8 mouse cellular contexts compared by ENCODE assay signal in the genomic region with DNA sequence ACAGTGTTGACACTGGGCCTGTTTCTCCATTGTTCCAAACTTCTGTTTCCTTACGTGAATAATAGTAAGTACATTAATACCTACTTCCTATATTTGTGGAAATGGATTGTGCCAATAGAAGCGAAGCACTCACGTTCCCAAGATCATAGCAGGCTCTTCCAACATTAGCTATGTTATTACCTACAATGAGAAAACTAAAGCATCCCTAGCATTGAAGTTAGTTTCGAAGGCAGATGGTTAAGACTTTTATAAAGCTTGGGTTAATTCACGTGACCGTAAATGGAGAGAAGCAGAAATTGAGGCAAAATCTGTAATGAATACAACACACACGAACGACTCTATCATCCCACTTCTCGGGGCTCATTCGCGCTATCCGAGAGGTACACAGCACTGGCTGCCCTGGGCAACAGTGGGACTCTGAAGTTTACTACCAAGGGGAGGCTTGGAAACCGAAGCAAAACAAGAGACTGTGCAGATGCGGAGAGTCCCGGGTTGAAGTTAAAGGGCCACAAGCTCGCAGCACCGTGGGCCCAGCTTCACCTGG. TPM values are rescaled to one million over a fixed set of nuclear protein-coding genes. Genes with fewer than 3 reads are reported as not detected.
DNase-seq lines count a peak whose midpoint lies in the region; ATAC-seq and TF ChIP-seq lines count a peak whose summit lies in the region.

No protein-coding gene starts in this region.

- no peaks in the 10 kb centered on the region for H3K9me3 ChIP-seq in kidney, postnatal 0 days (replicated peaks; ENCODE audit: low read length)
- no peaks in the 10 kb centered on the region for H3K9me3 ChIP-seq in hindbrain, embryonic 13.5 days

- peak overlapping the region; percentile 96 for H3K4me3 ChIP-seq in kidney, postnatal 0 days (replicated peaks; ENCODE audit: low read depth, low read length)
- H3K4me3 ChIP-seq in hindbrain, embryonic 13.5 days: peak overlapping the region; percentile 89

- 1% methylated on average over 17 of the region's 17 CpGs for WGBS in kidney, postnatal 0 days
- WGBS in hindbrain, embryonic 13.5 days: 5% methylated on average over 17 of the region's 17 CpGs

- H3K9ac ChIP-seq in kidney, postnatal 0 days (ENCODE audit: low read depth, low read length): peak overlapping the region; percentile 99
- H3K9ac ChIP-seq in hindbrain, embryonic 13.5 days: peak overlapping the region; percentile 88

- peak overlapping the region; percentile 59 for H3K4me2 ChIP-seq in kidney, postnatal 0 days (ENCODE audit: low read length)
- H3K4me2 ChIP-seq in hindbrain, embryonic 13.5 days: peak overlapping the region; percentile 73

- peaks cover 7% of the 10 kb centered on the region for H3K36me3 ChIP-seq in kidney, postnatal 0 days (ENCODE audit: insufficient read depth, low read length)
- H3K36me3 ChIP-seq in hindbrain, embryonic 13.5 days: peaks cover 5% of the 10 kb centered on the region

- no peaks in the 10 kb centered on the region for H3K27me3 ChIP-seq in kidney, postnatal 0 days (ENCODE audit: insufficient read depth, low read length)
- H3K27me3 ChIP-seq in hindbrain, embryonic 13.5 days: no peaks in the 10 kb centered on the region

- ATAC-seq in kidney, postnatal 0 days (replicated peaks; ENCODE audit: low FRiP score, low read depth): peak; percentile 68
- peak; percentile 78; the same call in 1 of the 2 replicates for ATAC-seq in hindbrain, embryonic 13.5 days (ENCODE audit: low FRiP score)
- peak; percentile 68 for ATAC-seq in megakaryocyte progenitor cell, adult 5-6 weeks (replicated peaks; ENCODE audit: poor library complexity)

- H3K27ac ChIP-seq in kidney, postnatal 0 days: peak overlapping the region; percentile 96
- H3K27ac ChIP-seq in hindbrain, embryonic 13.5 days: peak overlapping the region; percentile 91

- TF ChIP-seq CTCF in kidney, postnatal 0 days (IDR thresholded peaks at IDR 0.05; ENCODE audit: low read depth): no peak

- DNase-seq in kidney, postnatal 0 days (ENCODE audit: low spot score): peak; percentile 59
- no peak for DNase-seq in kidney, postnatal 14 days
- DNase-seq in c-Kit-positive CD71-positive TER-119-positive erythroid progenitor cells, embryonic 14.5 days (ENCODE audit: low spot score): peak; percentile 47
- DNase-seq in urinary bladder, postnatal 14 days (ENCODE audit: low spot score): no peak
- DNase-seq in right cerebral cortex, adult 18-20 months: no peak
- no peak for DNase-seq in thymus, postnatal 14 days

- no peaks in the 10 kb centered on the region for H3K4me1 ChIP-seq in kidney, postnatal 0 days (replicated peaks; ENCODE audit: insufficient read depth, low read length)
- peaks cover 16% of the 10 kb centered on the region for H3K4me1 ChIP-seq in hindbrain, embryonic 13.5 days (replicated peaks)

RNA-seq across cellular contexts. Expression of a gene that starts 0.7 kb away (rescaled TPM):
- 255 and 262 TPM in 2 replicates for polyA plus RNA-seq in kidney, postnatal 0 days (2015; fragmentation: Nextera tagmentation; extraction: Ambion mirVana)
- 174 and 177 TPM in 2 replicates for polyA plus RNA-seq in hindbrain, embryonic 13.5 days (2015; fragmentation: Nextera tagmentation; extraction: Ambion mirVana)
- total RNA-seq in megakaryocyte progenitor cell, adult 5-6 weeks (2015): 160 and 197 TPM in 2 replicates
- total RNA-seq in megakaryocyte progenitor cell, adult 5-6 weeks (2017): 186 and 239 TPM in 2 replicates

Comparison
In these comparisons a context has a peak if more than half of its experiments do, and no peak if none do; other contexts are left out.
1. DNase-seq: peak in kidney, postnatal 0 days (single experiment) and c-Kit-positive CD71-positive TER-119-positive erythroid progenitor cells, embryonic 14.5 days (single experiment); none in kidney, postnatal 14 days (single experiment), urinary bladder, postnatal 14 days (single experiment), right cerebral cortex, adult 18-20 months (single experiment) and thymus, postnatal 14 days (single experiment).
2. Peak in every context shown above with its lines, with median percentiles within 50 percentile points of each other: ATAC-seq.